In genomic region chr12:77025431-77025879, GRCm38 (mm10) we compare ENCODE assay signal across 11 mouse cellular contexts.
DNase-seq lines count a peak whose midpoint lies in the region; ATAC-seq and TF ChIP-seq lines count a peak whose summit lies in the region.
"Had no signal": no experiment of that assay in that cellular context is flagged by ENCODE, and none has a peak within 500 bp of the region (broad histone marks: within the 10 kb centered on the region; RNA-seq: fewer than 3 reads in every experiment).

No protein-coding gene starts in this region.

- no peaks in the 10 kb centered on the region for H3K4me1 ChIP-seq in heart, postnatal 0 days (ENCODE audit: control insufficient read depth, insufficient read depth)
- H3K4me1 ChIP-seq in heart, embryonic 11.5 days (ENCODE audit: control insufficient read depth, insufficient read depth, low read length) = no peaks in the 10 kb centered on the region
- H3K4me1 ChIP-seq in liver, embryonic 12.5 days = peaks cover 10% of the 10 kb centered on the region; the same call in 1 of the 2 replicates
- H3K4me1 ChIP-seq: heart, embryonic 15.5 days had no signal

- H3K9me3 ChIP-seq in heart, postnatal 0 days (replicated peaks; ENCODE audit: control insufficient read depth, low read length) = no peaks in the 10 kb centered on the region
- no peaks in the 10 kb centered on the region for H3K9me3 ChIP-seq in heart, embryonic 11.5 days (replicated peaks; ENCODE audit: control insufficient read depth, low read length)
- no peaks in the 10 kb centered on the region for H3K9me3 ChIP-seq in liver, embryonic 12.5 days (replicated peaks)
- H3K9me3 ChIP-seq: heart, embryonic 15.5 days had no signal

- TF ChIP-seq EP300 in heart, postnatal 0 days (IDR thresholded peaks at IDR 0.05; ENCODE audit: low read depth) = no peak

- 43% methylated on average over 7 of the region's 7 CpGs for WGBS in heart, postnatal 0 days
- 58% methylated on average over 7 of the region's 7 CpGs for WGBS in heart, embryonic 11.5 days (ENCODE audit: insufficient replicate concordance)
- 51% methylated on average over 7 of the region's 7 CpGs for WGBS in liver, embryonic 12.5 days (ENCODE audit: insufficient replicate concordance)

- no peak overlapping the region for H3K4me3 ChIP-seq in heart, postnatal 0 days (ENCODE audit: low read depth, low read length)
- H3K4me3 ChIP-seq in heart, embryonic 11.5 days (ENCODE audit: low read depth, low read length) = no peak overlapping the region
- no peak overlapping the region for H3K4me3 ChIP-seq in liver, embryonic 12.5 days
- H3K4me3 ChIP-seq: heart, embryonic 15.5 days had no signal

- H3K27me3 ChIP-seq in heart, postnatal 0 days (ENCODE audit: control insufficient read depth, insufficient read depth, low read length) = no peaks in the 10 kb centered on the region
- peaks cover 6% of the 10 kb centered on the region; the same call in 1 of the 2 replicates for H3K27me3 ChIP-seq in heart, embryonic 11.5 days (ENCODE audit: control insufficient read depth, insufficient read depth, low read length)
- H3K27me3 ChIP-seq in liver, embryonic 12.5 days (replicated peaks) = 0 out of 2 replicates have a peak, but pooled peaks cover 3% of the 10 kb centered on the region
- H3K27me3 ChIP-seq: CH12.LX; heart, embryonic 15.5 days had no signal

- no peak overlapping the region for H3K4me2 ChIP-seq in heart, postnatal 0 days (ENCODE audit: low read depth, low read length)
- no peak overlapping the region for H3K4me2 ChIP-seq in heart, embryonic 11.5 days
- no peak overlapping the region for H3K4me2 ChIP-seq in liver, embryonic 12.5 days
- H3K4me2 ChIP-seq: heart, embryonic 15.5 days had no signal

- H3K36me3 ChIP-seq in heart, postnatal 0 days (replicated peaks; ENCODE audit: control insufficient read depth, insufficient read depth, low read length) = no peaks in the 10 kb centered on the region
- no peaks in the 10 kb centered on the region for H3K36me3 ChIP-seq in heart, embryonic 11.5 days (ENCODE audit: control insufficient read depth, insufficient read depth, low read length)
- H3K36me3 ChIP-seq in liver, embryonic 12.5 days = no peaks in the 10 kb centered on the region
- H3K36me3 ChIP-seq: heart, embryonic 15.5 days had no signal

- no peak for TF ChIP-seq CTCF in heart, postnatal 0 days (IDR thresholded peaks at IDR 0.05; ENCODE audit: low read depth)

- ATAC-seq in heart, postnatal 0 days (ENCODE audit: insufficient read depth, low read depth) = peak; percentile 33; the same call in 1 of the 2 replicates
- no peak for ATAC-seq in heart, embryonic 11.5 days (replicated peaks; ENCODE audit: insufficient number of reproducible peaks, low FRiP score, low TSS enrichment)
- ATAC-seq in liver, embryonic 12.5 days = peak; percentile 64

- H3K9ac ChIP-seq in heart, postnatal 0 days (replicated peaks; ENCODE audit: low read depth, low read length) = no peak overlapping the region
- no peak overlapping the region for H3K9ac ChIP-seq in heart, embryonic 11.5 days (ENCODE audit: low read depth, low read length)
- H3K9ac ChIP-seq in liver, embryonic 12.5 days = no peak overlapping the region
- H3K9ac ChIP-seq: heart, embryonic 15.5 days had no signal

- H3K27ac ChIP-seq in heart, postnatal 0 days (ENCODE audit: low read depth) = no peak overlapping the region
- H3K27ac ChIP-seq in heart, embryonic 11.5 days (ENCODE audit: low read depth, low read length) = no peak overlapping the region
- no peak overlapping the region for H3K27ac ChIP-seq in liver, embryonic 12.5 days
- H3K27ac ChIP-seq: heart, embryonic 15.5 days; macrophage had no signal

- DNase-seq in heart, postnatal 0 days (ENCODE audit: low spot score) = no peak
- peak; percentile 43 to 51 for DNase-seq in right cerebral cortex, adult 2 months (ENCODE audit: low spot score in 2 of 2)
- no peak for DNase-seq in right cerebral cortex, postnatal 14 days
- DNase-seq in urinary bladder, postnatal 4 days (ENCODE audit: low spot score in 2 of 2) = no peak
- no peak for DNase-seq in kidney, adult 11 months
- DNase-seq: kidney, adult 9 months had no signal

Comparison
In these comparisons a context has a peak if more than half of its experiments do, and no peak if none do; other contexts are left out.
1. DNase-seq: peak in right cerebral cortex, adult 2 months (2 of 2); none in heart, postnatal 0 days (single experiment), right cerebral cortex, postnatal 14 days (single experiment), urinary bladder, postnatal 4 days (0 of 2) and kidney, adult 11 months (single experiment).